Mouse (Mus musculus) midbrain, embryonic 11.5 days (tissue): ENCODE results near the gene Trappc12. TPM values are rescaled to one million over a fixed set of nuclear protein-coding genes. Genes with fewer than 3 reads are reported as not detected.

Experiments used
- ATAC-seq: fragments of 200-750 bp; cut with Nextera tagmentation; 2 replicates; pipeline ENCODE4 v1.8.0; 2017; ENCODE audit warnings: moderate TSS enrichment, moderate library complexity; ENCODE audit not compliant: low FRiP score
- DNase-seq: peaks from one replicate; pipeline ENCODE4 v3.0.0; 2015; ENCODE audit warnings: low spot score; ENCODE audit errors: missing footprints
- H3K27ac ChIP-seq: fragments of 300-500 bp; sonication (generic); 2 replicates; pipeline ENCODE4 v1.5.1; 2014; ENCODE audit warnings: low read depth, low read length
- H3K27me3 ChIP-seq: fragments of 300-500 bp; sonication (generic); 2 replicates; pipeline ENCODE4 v1.6.1; 2014; ENCODE audit warnings: mild to moderate bottlenecking, low read length, moderate library complexity, mixed read lengths; ENCODE audit not compliant: control insufficient read depth, insufficient read depth
- H3K36me3 ChIP-seq: fragments of 300-500 bp; sonication (generic); 2 replicates; pipeline ENCODE4 v1.6.1; 2014; ENCODE audit warnings: mild to moderate bottlenecking, low read length, moderate library complexity, mixed read lengths; ENCODE audit not compliant: control insufficient read depth, insufficient read depth
- H3K4me1 ChIP-seq: fragments of 300-500 bp; sonication (generic); 2 replicates; pipeline ENCODE4 v1.6.1; 2014; ENCODE audit warnings: low read length; ENCODE audit not compliant: control insufficient read depth, insufficient read depth
- H3K4me2 ChIP-seq: fragments of 300-500 bp; sonication (generic); 2 replicates; pipeline ENCODE4 v1.6.1; 2014; ENCODE audit warnings: mild to moderate bottlenecking, moderate library complexity
- H3K4me3 ChIP-seq: fragments of 300-500 bp; sonication (generic); 2 replicates; pipeline ENCODE4 v1.5.1; 2014; ENCODE audit warnings: low read depth, low read length
- H3K9ac ChIP-seq: fragments of 300-500 bp; sonication (generic); 2 replicates; pipeline ENCODE4 v1.6.1; 2014; ENCODE audit warnings: low read length
- H3K9me3 ChIP-seq: fragments of 300-500 bp; sonication (generic); 2 replicates; pipeline ENCODE4 v1.6.1; 2016; ENCODE audit warnings: low read length; ENCODE audit not compliant: control insufficient read depth
- WGBS: fragments of 180-500 bp; shearing (Covaris S2); extraction: QIAGEN DNeasy Blood & Tissue Kit; methylation state at CpG from one replicate; pipeline ENCODE4 v1.1.7; 2014; 5-methylcytosine and 5-hydroxymethylcytosine counted together
- polyA plus RNA-seq: library from polyadenylated mRNA; unstranded; fragments of >200 nt; fragmentation: Nextera tagmentation; extraction: Ambion mirVana; gene quantifications from 2 replicates; pipeline ENCODE4 v1.2.1, GENCODE M21; 2014

The Trappc12 gene
- polyA plus RNA-seq, 1 experiment from 2014 or later, result 35.9 TPM

- DNase-seq (no peak), ATAC-seq (peak; percentile 57; the same call in 1 of the 2 replicates)
- 34% methylated on average over 3 of the region's 3 CpGs for WGBS
- no peaks in the 10 kb centered on the region for H3K27me3 ChIP-seq
- H3K27ac ChIP-seq, result peak overlapping the region; percentile 55; the same call in 1 of the 2 replicates
- H3K4me1 ChIP-seq, result peaks cover 10% of the 10 kb centered on the region
- peak overlapping the region; percentile 46; the same call in 1 of the 2 replicates for H3K9ac ChIP-seq
- H3K9me3 ChIP-seq, result no peaks in the 10 kb centered on the region
- H3K36me3 ChIP-seq, result no peaks in the 10 kb centered on the region
- H3K4me3 ChIP-seq, result no peak overlapping the region
- no peak overlapping the region for H3K4me2 ChIP-seq
Measured at GRCm38 (mm10) chr12:28700101-28700511, 50.2 kb downstream of the Trappc12 start.

- H3K4me1 ChIP-seq, result peaks cover 7% of the 10 kb centered on the region
Measured at GRCm38 (mm10) chr12:28699656-28700055, 50.6 kb downstream of the Trappc12 start.

GRCm38 (mm10) chr12:28699086-28699485 is 51.2 kb downstream of the Trappc12 start:
- DNase-seq, result no peak

More at GRCm38 (mm10) chr12:28699656-28700055, 50.6 kb downstream of the Trappc12 start:
- Histone ChIP-seq H3K4me3 (no peak overlapping the region), H3K36me3 (no peaks in the 10 kb centered on the region), H3K9ac (no peak overlapping the region), H3K4me2 (no peak overlapping the region), H3K9me3 (no peaks in the 10 kb centered on the region), H3K27me3 (no peaks in the 10 kb centered on the region), H3K27ac (0 out of 2 replicates have a peak overlapping the region, but pooled peaks have one; percentile 55)
- DNase-seq, result peak; percentile 98
- 9% methylated on average over 6 of the region's 6 CpGs for WGBS
- ATAC-seq, result peak; percentile 45; the same call in 1 of the 2 replicates

GRCm38 (mm10) chr12:28697821-28698595 is 52.3 kb downstream of the Trappc12 start:
- ATAC-seq (no peak), DNase-seq (no peak)
- Histone ChIP-seq H3K9me3 (no peaks in the 10 kb centered on the region), H3K4me2 (no peak overlapping the region), H3K9ac (no peak overlapping the region), H3K4me1 (peaks cover 4% of the 10 kb centered on the region), H3K27me3 (no peaks in the 10 kb centered on the region), H3K27ac (no peak overlapping the region), H3K4me3 (no peak overlapping the region), H3K36me3 (no peaks in the 10 kb centered on the region)
- WGBS, result 72% methylated on average over 14 of the region's 14 CpGs

More at GRCm38 (mm10) chr12:28699086-28699485, 51.2 kb downstream of the Trappc12 start:
- Histone ChIP-seq H3K4me1 (peaks cover 4% of the 10 kb centered on the region), H3K4me2 (no peak overlapping the region), H3K9ac (no peak overlapping the region), H3K27me3 (no peaks in the 10 kb centered on the region), H3K36me3 (no peaks in the 10 kb centered on the region), H3K4me3 (no peak overlapping the region), H3K27ac (no peak overlapping the region), H3K9me3 (no peaks in the 10 kb centered on the region)
- ATAC-seq, result no peak
- 90% methylated on average over 5 of the region's 5 CpGs for WGBS

- no peaks in the 10 kb centered on the region for H3K27me3 ChIP-seq
- no peak overlapping the region; the same call in 1 of the 2 replicates for H3K9ac ChIP-seq
- no peak for DNase-seq
- no peaks in the 10 kb centered on the region for H3K9me3 ChIP-seq
- WGBS, result 94% methylated on average over 7 of the region's 7 CpGs
- no peaks in the 10 kb centered on the region for H3K4me1 ChIP-seq
- H3K36me3 ChIP-seq, result peaks cover 6% of the 10 kb centered on the region; the same call in 1 of the 2 replicates
- ATAC-seq, result no peak
- H3K4me2 ChIP-seq, result no peak overlapping the region
- no peak overlapping the region for H3K27ac ChIP-seq
- no peak overlapping the region for H3K4me3 ChIP-seq
Measured at GRCm38 (mm10) chr12:28694776-28695175, 55.5 kb downstream of the Trappc12 start.

- no peak overlapping the region for H3K4me2 ChIP-seq
- H3K36me3 ChIP-seq, result peaks cover 6% of the 10 kb centered on the region; the same call in 1 of the 2 replicates
- ATAC-seq (no peak), DNase-seq (no peak)
- no peaks in the 10 kb centered on the region for H3K9me3 ChIP-seq
- H3K9ac ChIP-seq, result no peak overlapping the region
- H3K27me3 ChIP-seq, result no peaks in the 10 kb centered on the region
- no peak overlapping the region for H3K27ac ChIP-seq
- H3K4me1 ChIP-seq, result no peaks in the 10 kb centered on the region
- WGBS, result 91% methylated on average over 2 of the region's 2 CpGs
- H3K4me3 ChIP-seq, result no peak overlapping the region
Measured at GRCm38 (mm10) chr12:28694231-28694630, 56.0 kb downstream of the Trappc12 start.

- no peak overlapping the region for H3K4me2 ChIP-seq
- DNase-seq, result no peak
- WGBS, result 90% methylated on average over 3 of the region's 3 CpGs
- no peak for ATAC-seq
- H3K27ac ChIP-seq, result no peak overlapping the region
- H3K9me3 ChIP-seq, result no peaks in the 10 kb centered on the region
- H3K4me3 ChIP-seq, result no peak overlapping the region
- no peaks in the 10 kb centered on the region for H3K4me1 ChIP-seq
- H3K9ac ChIP-seq, result no peak overlapping the region
- H3K27me3 ChIP-seq, result no peaks in the 10 kb centered on the region
- peaks cover 6% of the 10 kb centered on the region; the same call in 1 of the 2 replicates for H3K36me3 ChIP-seq
Measured at GRCm38 (mm10) chr12:28693738-28694137, 56.5 kb downstream of the Trappc12 start.

GRCm38 (mm10) chr12:28690730-28691129 is 59.5 kb downstream of the Trappc12 start:
- H3K36me3 ChIP-seq, result peaks cover 6% of the 10 kb centered on the region; the same call in 1 of the 2 replicates
- H3K4me2 ChIP-seq, result no peak overlapping the region
- ATAC-seq (no peak), DNase-seq (no peak)
- no peak overlapping the region for H3K27ac ChIP-seq
- H3K9me3 ChIP-seq, result no peaks in the 10 kb centered on the region
- 97% methylated on average over 7 of the region's 7 CpGs for WGBS
- no peaks in the 10 kb centered on the region for H3K4me1 ChIP-seq
- H3K9ac ChIP-seq, result no peak overlapping the region
- H3K27me3 ChIP-seq, result no peaks in the 10 kb centered on the region
- H3K4me3 ChIP-seq, result no peak overlapping the region

GRCm38 (mm10) chr12:28688996-28689395 is 61.3 kb downstream of the Trappc12 start:
- Histone ChIP-seq H3K27ac (no peak overlapping the region), H3K27me3 (no peaks in the 10 kb centered on the region), H3K4me3 (no peak overlapping the region), H3K4me2 (no peak overlapping the region), H3K36me3 (peaks cover 6% of the 10 kb centered on the region; the same call in 1 of the 2 replicates), H3K4me1 (no peaks in the 10 kb centered on the region), H3K9ac (no peak overlapping the region), H3K9me3 (no peaks in the 10 kb centered on the region)
- 65% methylated on average over 6 of the region's 6 CpGs for WGBS
- DNase-seq (no peak), ATAC-seq (no peak)
